Comparison of ENCODE assay signal across 27 mouse cellular contexts in genomic region chr8:128064211-128064610, GRCm38 (mm10).
DNase-seq lines count a peak whose midpoint lies in the region; ATAC-seq and TF ChIP-seq lines count a peak whose summit lies in the region.
"Had no signal": no experiment of that assay in that cellular context is flagged by ENCODE, and none has a peak within 500 bp of the region (broad histone marks: within the 10 kb centered on the region; RNA-seq: fewer than 3 reads in every experiment).

No protein-coding gene starts in this region.

- H3K9me3 ChIP-seq in forebrain, postnatal 0 days (ENCODE audit: low read length) = no peaks in the 10 kb centered on the region
- no peaks in the 10 kb centered on the region for H3K9me3 ChIP-seq in forebrain, embryonic 12.5 days
- H3K9me3 ChIP-seq: embryonic facial prominence, embryonic 12.5 days; embryonic facial prominence, embryonic 15.5 days; heart, embryonic 10.5 days; heart, embryonic 13.5 days; hindbrain, embryonic 13.5 days had no signal

- no peak overlapping the region for H3K4me2 ChIP-seq in forebrain, postnatal 0 days (ENCODE audit: low read depth)
- no peak overlapping the region for H3K4me2 ChIP-seq in forebrain, embryonic 12.5 days
- H3K4me2 ChIP-seq: embryonic facial prominence, embryonic 12.5 days; embryonic facial prominence, embryonic 15.5 days; heart, embryonic 13.5 days; hindbrain, embryonic 13.5 days had no signal

- no peaks in the 10 kb centered on the region for H3K36me3 ChIP-seq in forebrain, postnatal 0 days (ENCODE audit: insufficient read depth)
- H3K36me3 ChIP-seq in forebrain, embryonic 12.5 days (replicated peaks) = no peaks in the 10 kb centered on the region
- H3K36me3 ChIP-seq: embryonic facial prominence, embryonic 12.5 days; embryonic facial prominence, embryonic 15.5 days; G1E; heart, embryonic 10.5 days; heart, embryonic 13.5 days; hindbrain, embryonic 13.5 days had no signal

- no peak for TF ChIP-seq CTCF in forebrain, postnatal 0 days (IDR thresholded peaks at IDR 0.05; ENCODE audit: low read depth)
- no peak for TF ChIP-seq CTCF in brain, embryonic 14.5 days (IDR thresholded peaks at IDR 0.05; ENCODE audit: borderline replicate concordance, extremely low read depth, insufficient read depth, insufficient read length)

- peak; percentile 77 to 84 for DNase-seq in cerebellum, postnatal 10 days
- DNase-seq in cerebellum, adult 8-10 months = no peak
- DNase-seq in forebrain, postnatal 0 days = peak; percentile 38
- peak; percentile 80 for DNase-seq in left cerebral cortex, postnatal 4 days
- DNase-seq in left cerebral cortex, adult 18-20 months (ENCODE audit: low spot score in 2 of 2) = no peak
- peak; percentile 83 for DNase-seq in brain, embryonic 14.5 days (ENCODE audit: low read depth)
- no peak for DNase-seq in lung, postnatal 36 days
- DNase-seq: adrenal gland, adult 2 months; adrenal gland, postnatal 14 days; B cell, adult 2 months; cerebellum, adult 11-12 months; cerebellum, adult 9-11 months; gastrocnemius, postnatal 25 days; heart, adult 2 months; heart, postnatal 14 days; kidney, adult 18-20 months had no signal

- TF ChIP-seq POLR2A in brain, embryonic 14.5 days (IDR thresholded peaks at IDR 0.05; ENCODE audit: borderline replicate concordance, extremely low read depth, insufficient read depth, insufficient read length, poor library complexity, severe bottlenecking) = no peak

- H3K4me3 ChIP-seq in forebrain, postnatal 0 days (ENCODE audit: low read depth, low read length) = no peak overlapping the region
- H3K4me3 ChIP-seq in forebrain, embryonic 12.5 days (replicated peaks) = no peak overlapping the region
- H3K4me3 ChIP-seq: embryonic facial prominence, embryonic 12.5 days; embryonic facial prominence, embryonic 15.5 days; heart, adult 2 months; heart, embryonic 10.5 days; heart, embryonic 13.5 days; hindbrain, embryonic 13.5 days had no signal

- ATAC-seq in forebrain, postnatal 0 days = no peak
- no peak for ATAC-seq in forebrain, embryonic 12.5 days (ENCODE audit: low FRiP score)
- ATAC-seq: hindbrain, embryonic 16.5 days; inflammation-experienced regulatory T-cells, adult 6 months; intestine, embryonic 16.5 days had no signal

- WGBS in forebrain, postnatal 0 days = 60% methylated on average over 1 of the region's 1 CpGs
- WGBS in forebrain, embryonic 12.5 days = 94% methylated on average over 1 of the region's 1 CpGs

- no peaks in the 10 kb centered on the region for H3K27me3 ChIP-seq in forebrain, postnatal 0 days (ENCODE audit: insufficient read depth, low read length)
- no peaks in the 10 kb centered on the region for H3K27me3 ChIP-seq in forebrain, embryonic 12.5 days
- H3K27me3 ChIP-seq: CH12.LX; embryonic facial prominence, embryonic 12.5 days; embryonic facial prominence, embryonic 15.5 days; heart, embryonic 13.5 days; hindbrain, embryonic 13.5 days had no signal

- H3K4me1 ChIP-seq in forebrain, postnatal 0 days (ENCODE audit: insufficient read depth) = no peaks in the 10 kb centered on the region
- H3K4me1 ChIP-seq in forebrain, embryonic 12.5 days = no peaks in the 10 kb centered on the region
- H3K4me1 ChIP-seq: embryonic facial prominence, embryonic 12.5 days; embryonic facial prominence, embryonic 15.5 days; hindbrain, embryonic 13.5 days had no signal

- intact Hi-C loops in left cerebral cortex, postnatal 4 days (cut with DNase I) = no loop called here

- no peak overlapping the region for H3K27ac ChIP-seq in forebrain, postnatal 0 days (ENCODE audit: low read depth, low read length)
- no peak overlapping the region for H3K27ac ChIP-seq in forebrain, embryonic 12.5 days
- H3K27ac ChIP-seq: embryonic facial prominence, embryonic 12.5 days; embryonic facial prominence, embryonic 15.5 days; heart, adult 2 months; heart, embryonic 10.5 days; heart, embryonic 13.5 days; hindbrain, embryonic 13.5 days had no signal

- no peak overlapping the region for H3K9ac ChIP-seq in forebrain, postnatal 0 days
- no peak overlapping the region for H3K9ac ChIP-seq in forebrain, embryonic 12.5 days
- H3K9ac ChIP-seq: embryonic facial prominence, embryonic 12.5 days; embryonic facial prominence, embryonic 15.5 days; heart, embryonic 13.5 days; hindbrain, embryonic 13.5 days had no signal

Comparison
In these comparisons a context has a peak if more than half of its experiments do, and no peak if none do; other contexts are left out.
1. DNase-seq: peak in cerebellum, postnatal 10 days (2 of 2), forebrain, postnatal 0 days (single experiment), left cerebral cortex, postnatal 4 days (single experiment) and brain, embryonic 14.5 days (single experiment); none in cerebellum, adult 8-10 months (single experiment), left cerebral cortex, adult 18-20 months (0 of 2) and lung, postnatal 36 days (single experiment).